Mouse (Mus musculus): ENCODE measurements around the gene 9930104L06Rik.

DNA sequence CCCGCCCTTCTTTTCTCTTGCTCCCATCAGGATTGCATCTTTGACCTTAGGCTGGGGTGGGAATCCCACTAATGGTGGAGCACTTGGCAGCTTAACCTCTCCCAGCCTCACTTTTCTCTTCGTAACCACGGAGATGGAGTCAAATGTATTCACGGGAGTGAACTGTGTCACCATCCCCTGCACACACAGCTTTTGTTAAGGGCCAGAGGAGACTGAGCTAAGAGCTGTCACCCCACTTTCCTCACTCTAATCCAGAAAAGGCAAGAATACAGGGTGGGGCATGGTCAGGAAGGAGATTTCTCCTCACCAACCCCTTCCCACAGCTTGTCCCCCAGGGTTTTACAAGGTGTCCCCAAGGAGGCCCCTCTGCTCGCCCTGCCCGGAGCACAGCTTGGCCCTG lies 43.1 kb upstream of the 9930104L06Rik start:
- TF ChIP-seq CTCF (IDR thresholded peaks at IDR 0.05; ENCODE audit: extremely low read depth, insufficient read length, insufficient replicate concordance, low read depth, low read length) (no peak), POLR2A (IDR thresholded peaks at IDR 0.05; ENCODE audit: low read depth, low read length) (no peak)
